In the genomic region with DNA sequence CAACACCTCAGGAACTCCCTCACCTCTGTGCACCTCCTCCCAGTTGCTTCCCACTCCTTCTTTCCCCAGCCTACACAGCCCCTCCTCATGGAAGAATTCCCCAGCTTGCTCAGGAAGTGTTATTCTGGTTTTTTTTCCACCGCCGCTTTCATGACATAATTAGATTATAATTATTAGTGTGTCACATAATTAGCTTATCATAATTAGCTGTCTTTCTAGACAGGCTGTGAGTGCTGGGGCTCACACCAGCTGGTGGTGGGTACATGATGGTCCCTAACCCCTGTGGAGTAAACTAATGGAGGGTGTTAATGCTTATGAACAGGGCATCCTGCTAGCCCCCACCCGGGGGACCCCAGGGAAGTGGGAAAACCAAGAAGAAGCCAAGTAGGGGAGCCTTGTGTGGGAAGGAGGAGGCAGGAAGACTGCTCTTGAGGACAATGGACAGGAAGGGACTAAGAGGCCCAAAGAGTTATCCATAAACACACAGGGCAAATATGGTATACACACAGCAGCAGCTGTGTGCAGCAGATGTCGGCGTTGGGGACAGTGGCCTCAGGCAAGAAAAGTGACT, we compare ENCODE assay signal across 11 mouse cellular contexts. TPM values are rescaled to one million over a fixed set of nuclear protein-coding genes. Genes with fewer than 3 reads are reported as not detected.
DNase-seq lines count a peak whose midpoint lies in the region; ATAC-seq lines count a peak whose summit lies in the region.
"Had no signal": no experiment of that assay in that cellular context is flagged by ENCODE, and none has a peak within 500 bp of the region (broad histone marks: within the 10 kb centered on the region; RNA-seq: fewer than 3 reads in every experiment).

No protein-coding gene starts in this region.

- 0 out of 2 replicates have a peak overlapping the region, but pooled peaks have one; percentile 43 for H3K27ac ChIP-seq in hindbrain, embryonic 10.5 days
- no peak overlapping the region for H3K27ac ChIP-seq in hindbrain, embryonic 11.5 days (ENCODE audit: low read depth, low read length)
- H3K27ac ChIP-seq in forebrain, embryonic 13.5 days, result peak overlapping the region; percentile 15; the same call in 1 of the 2 replicates
- no peak overlapping the region; the same call in 1 of the 2 replicates for H3K27ac ChIP-seq in neural tube, embryonic 14.5 days (ENCODE audit: low read depth, low read length)
- H3K27ac ChIP-seq: embryonic facial prominence, embryonic 12.5 days; limb, embryonic 13.5 days had no signal

- no peaks in the 10 kb centered on the region for H3K27me3 ChIP-seq in hindbrain, embryonic 10.5 days (ENCODE audit: insufficient read depth, poor library complexity, severe bottlenecking)
- H3K27me3 ChIP-seq in hindbrain, embryonic 11.5 days (ENCODE audit: control insufficient read depth, insufficient read depth, low read length), result no peaks in the 10 kb centered on the region
- H3K27me3 ChIP-seq in forebrain, embryonic 13.5 days, result no peaks in the 10 kb centered on the region
- no peaks in the 10 kb centered on the region for H3K27me3 ChIP-seq in neural tube, embryonic 14.5 days (ENCODE audit: control insufficient read depth, insufficient read depth, low read length)
- H3K27me3 ChIP-seq: embryonic facial prominence, embryonic 12.5 days; limb, embryonic 13.5 days had no signal

- peaks cover 8% of the 10 kb centered on the region; the same call in 1 of the 2 replicates for H3K4me1 ChIP-seq in hindbrain, embryonic 10.5 days (replicated peaks)
- no peaks in the 10 kb centered on the region for H3K4me1 ChIP-seq in hindbrain, embryonic 11.5 days (replicated peaks; ENCODE audit: control insufficient read depth, insufficient read depth, low read length)
- peaks cover 11% of the 10 kb centered on the region for H3K4me1 ChIP-seq in forebrain, embryonic 13.5 days
- peaks cover 6% of the 10 kb centered on the region; the same call in 1 of the 2 replicates for H3K4me1 ChIP-seq in neural tube, embryonic 14.5 days (ENCODE audit: control insufficient read depth, insufficient read depth, low read length)

- H3K4me2 ChIP-seq in hindbrain, embryonic 11.5 days (replicated peaks; ENCODE audit: low read depth, low read length), result no peak overlapping the region
- no peak overlapping the region for H3K4me2 ChIP-seq in forebrain, embryonic 13.5 days
- no peak overlapping the region for H3K4me2 ChIP-seq in neural tube, embryonic 14.5 days (ENCODE audit: low read depth, low read length)
- H3K4me2 ChIP-seq: embryonic facial prominence, embryonic 12.5 days; limb, embryonic 13.5 days had no signal

- ATAC-seq in hindbrain, embryonic 11.5 days (ENCODE audit: low FRiP score), result no peak
- peak; percentile 75 for ATAC-seq in forebrain, embryonic 13.5 days
- peak; percentile 61 for ATAC-seq in neural tube, embryonic 14.5 days (ENCODE audit: low read depth)

- H3K9me3 ChIP-seq in hindbrain, embryonic 10.5 days, result no peaks in the 10 kb centered on the region
- H3K9me3 ChIP-seq in hindbrain, embryonic 11.5 days (ENCODE audit: control insufficient read depth, low read length), result no peaks in the 10 kb centered on the region
- no peaks in the 10 kb centered on the region for H3K9me3 ChIP-seq in forebrain, embryonic 13.5 days (replicated peaks)
- no peaks in the 10 kb centered on the region for H3K9me3 ChIP-seq in neural tube, embryonic 14.5 days (ENCODE audit: control insufficient read depth, low read length)
- H3K9me3 ChIP-seq: embryonic facial prominence, embryonic 12.5 days; limb, embryonic 13.5 days had no signal

- DNase-seq in hindbrain, embryonic 10.5 days (ENCODE audit: low spot score), result peak; percentile 12
- DNase-seq in hindbrain, embryonic 11.5 days (ENCODE audit: low spot score), result no peak
- DNase-seq in lung, adult 18-20 months, result peak; percentile 53 to 81
- DNase-seq in adipocyte (ENCODE audit: low spot score), result no peak
- DNase-seq in spleen, adult 12 weeks (ENCODE audit: low spot score), result no peak
- no peak for DNase-seq in ovary, postnatal 10 days (ENCODE audit: low spot score)
- DNase-seq: adrenal gland, adult 8-10 months had no signal

- 70% methylated on average over 5 of the region's 5 CpGs for WGBS in hindbrain, embryonic 10.5 days
- 66% methylated on average over 5 of the region's 5 CpGs for WGBS in hindbrain, embryonic 11.5 days
- 53% methylated on average over 5 of the region's 5 CpGs for WGBS in forebrain, embryonic 13.5 days
- WGBS in neural tube, embryonic 14.5 days, result 46% methylated on average over 5 of the region's 5 CpGs

- no peak overlapping the region for H3K9ac ChIP-seq in hindbrain, embryonic 11.5 days (ENCODE audit: low read depth, low read length)
- H3K9ac ChIP-seq in forebrain, embryonic 13.5 days, result no peak overlapping the region
- no peak overlapping the region for H3K9ac ChIP-seq in neural tube, embryonic 14.5 days (replicated peaks; ENCODE audit: low read depth, low read length)
- H3K9ac ChIP-seq: embryonic facial prominence, embryonic 12.5 days; limb, embryonic 13.5 days had no signal

- no peak overlapping the region for H3K4me3 ChIP-seq in hindbrain, embryonic 10.5 days
- H3K4me3 ChIP-seq in hindbrain, embryonic 11.5 days (ENCODE audit: low read depth, low read length), result no peak overlapping the region
- H3K4me3 ChIP-seq in forebrain, embryonic 13.5 days, result no peak overlapping the region
- no peak overlapping the region for H3K4me3 ChIP-seq in neural tube, embryonic 14.5 days (ENCODE audit: low read depth, low read length)
- H3K4me3 ChIP-seq: embryonic facial prominence, embryonic 12.5 days; limb, embryonic 13.5 days had no signal

- H3K36me3 ChIP-seq in hindbrain, embryonic 10.5 days, result no peaks in the 10 kb centered on the region
- no peaks in the 10 kb centered on the region for H3K36me3 ChIP-seq in hindbrain, embryonic 11.5 days (ENCODE audit: control insufficient read depth, insufficient read depth, low read length)
- H3K36me3 ChIP-seq in forebrain, embryonic 13.5 days (ENCODE audit: poor library complexity, severe bottlenecking), result no peaks in the 10 kb centered on the region
- H3K36me3 ChIP-seq in neural tube, embryonic 14.5 days (ENCODE audit: control insufficient read depth, insufficient read depth, low read length), result no peaks in the 10 kb centered on the region
- H3K36me3 ChIP-seq: embryonic facial prominence, embryonic 12.5 days; limb, embryonic 13.5 days had no signal

RNA-seq across cellular contexts. Expression of a gene that starts 38.2 kb away (rescaled TPM):
- 0.14 and 0.65 TPM in 2 replicates for polyA plus RNA-seq in hindbrain, embryonic 10.5 days (2016; fragmentation: Nextera tagmentation; extraction: Ambion mirVana)
- 0.24 and 0.54 TPM in 2 replicates for polyA plus RNA-seq in hindbrain, embryonic 11.5 days (2014; fragmentation: Nextera tagmentation; extraction: Ambion mirVana)
- polyA plus RNA-seq in forebrain, embryonic 13.5 days (2015; fragmentation: Nextera tagmentation; extraction: Ambion mirVana), result 0.32 and 0.50 TPM in 2 replicates
- polyA plus RNA-seq in neural tube, embryonic 14.5 days (2014; fragmentation: Nextera tagmentation; extraction: Ambion mirVana), result 1.9 and 3.2 TPM in 2 replicates

Comparison
In these comparisons a context has a peak if more than half of its experiments do, and no peak if none do; other contexts are left out.
1. DNase-seq: peak in hindbrain, embryonic 10.5 days (single experiment) and lung, adult 18-20 months (2 of 2); none in hindbrain, embryonic 11.5 days (single experiment), adipocyte (single experiment), spleen, adult 12 weeks (single experiment) and ovary, postnatal 10 days (single experiment).
2. H3K27ac ChIP-seq: peak in hindbrain, embryonic 10.5 days (single experiment) and forebrain, embryonic 13.5 days (single experiment); none in hindbrain, embryonic 11.5 days (single experiment) and neural tube, embryonic 14.5 days (single experiment).